Mouse (Mus musculus): Measurements from ENCODE around the gene Speer4f2. TPM values are rescaled to one million over a fixed set of nuclear protein-coding genes. Genes with fewer than 3 reads are reported as not detected.
"Not testable (repeated sequence)": the region's sequence is repeated elsewhere in the genome, so short reads cannot be mapped to it uniquely, and the experiment has no call there.

Speer4f2 gene
- not detected in 2 replicates for polyA plus RNA-seq (2012; ENCODE audit: insufficient read depth, low replicate concordance)

DNA sequence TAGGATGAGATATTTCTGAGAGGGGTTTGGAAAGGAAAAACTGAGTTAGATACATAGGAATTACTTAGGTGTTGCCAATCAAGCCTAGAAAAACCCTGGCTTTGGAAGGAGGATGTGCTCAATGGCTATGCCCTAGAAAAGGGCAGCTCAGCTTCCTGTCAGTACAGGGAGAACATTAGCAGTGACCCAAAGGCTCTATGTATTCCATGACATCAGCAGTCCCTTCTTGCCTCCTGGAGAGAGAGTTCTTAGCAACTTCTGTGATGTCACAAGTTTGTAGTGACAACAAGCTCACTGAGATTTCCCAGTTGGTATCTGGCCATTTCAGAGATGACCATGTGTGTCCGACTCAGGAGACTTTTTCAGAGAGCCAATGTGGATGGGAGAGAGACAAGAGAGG, at the start of gene Speer4f2:
Gene Speer4f2 (plus strand): TSS at position 301 of the 400 bp plus-strand sequence.
- H3K27me3 ChIP-seq (replicated peaks); H3K9me3 ChIP-seq; H3K36me3 ChIP-seq (replicated peaks; ENCODE audit: low read length); H3K4me3 ChIP-seq (replicated peaks); H3K4me1 ChIP-seq: not testable (repeated sequence)

DNA sequence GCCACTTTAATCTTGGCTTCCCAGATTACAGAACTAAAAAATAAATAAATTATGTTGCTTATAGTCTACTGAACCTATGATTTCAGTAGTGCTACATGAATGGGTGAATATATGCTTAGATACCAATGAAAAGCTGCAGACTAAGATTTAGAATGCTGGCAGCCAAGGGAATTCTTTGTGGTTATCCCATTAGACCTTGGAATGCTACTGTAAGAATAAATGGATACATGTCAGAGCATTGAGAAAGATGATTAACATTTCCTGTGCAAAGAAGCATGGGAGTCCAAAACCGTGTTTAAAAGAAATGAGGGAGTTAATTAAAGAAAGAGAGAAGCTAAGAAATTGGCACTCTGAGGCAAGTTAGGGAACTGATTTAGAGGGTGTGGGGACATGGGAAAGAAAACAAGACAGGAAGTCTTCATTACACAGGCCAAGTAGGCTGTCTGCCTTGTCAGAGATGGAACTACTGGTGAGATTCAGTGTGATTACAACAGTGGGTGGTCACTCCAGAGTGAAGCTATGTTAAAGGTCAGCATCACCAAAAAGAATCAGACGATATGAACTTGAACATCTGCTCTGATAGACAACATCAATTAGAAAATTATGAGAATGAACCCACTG, 43.9 kb upstream of the Speer4f2 start:
- H3K36me3 ChIP-seq (replicated peaks; ENCODE audit: low read length) = no peaks in the 10 kb centered on the region
- TF ChIP-seq GATA1 (IDR thresholded peaks at IDR 0.05; ENCODE audit: borderline replicate concordance, low read length) = no peak
- no peak for TF ChIP-seq FLI1 (IDR thresholded peaks at IDR 0.05; ENCODE audit: low read length)
- no peaks in the 10 kb centered on the region for H3K27me3 ChIP-seq (replicated peaks)
- no peaks in the 10 kb centered on the region for H3K9me3 ChIP-seq
- no peak overlapping the region for H3K4me3 ChIP-seq (replicated peaks)
- H3K4me1 ChIP-seq = no peaks in the 10 kb centered on the region

DNA sequence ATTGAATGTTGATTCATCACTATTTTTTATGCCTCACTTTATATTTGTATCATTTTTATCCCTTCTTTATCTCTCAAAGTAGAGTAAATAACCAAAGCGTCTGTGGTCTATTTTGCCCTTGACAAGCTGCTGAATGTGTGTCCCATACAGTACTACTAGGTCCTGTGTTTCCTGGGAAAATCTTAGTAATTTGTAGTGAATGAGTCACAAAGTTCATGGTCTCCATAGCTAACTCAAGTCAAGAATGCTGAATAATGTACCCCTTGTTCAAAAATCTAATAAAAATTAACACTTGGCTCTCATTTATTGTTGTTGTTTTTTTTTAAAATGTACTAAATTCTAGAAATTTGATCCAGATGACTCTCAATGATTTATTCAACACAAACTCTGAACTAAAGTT, 38.1 kb upstream of the Speer4f2 start:
- H3K36me3 ChIP-seq (replicated peaks; ENCODE audit: low read length) = no peaks in the 10 kb centered on the region
- H3K4me3 ChIP-seq (replicated peaks) = no peak overlapping the region
- TF ChIP-seq FLI1 (IDR thresholded peaks at IDR 0.05; ENCODE audit: low read length) = no peak
- TF ChIP-seq GATA1 (IDR thresholded peaks at IDR 0.05; ENCODE audit: borderline replicate concordance, low read length) = no peak
- H3K27me3 ChIP-seq (replicated peaks) = no peaks in the 10 kb centered on the region
- H3K9me3 ChIP-seq = no peaks in the 10 kb centered on the region
- H3K4me1 ChIP-seq = no peaks in the 10 kb centered on the region

DNA sequence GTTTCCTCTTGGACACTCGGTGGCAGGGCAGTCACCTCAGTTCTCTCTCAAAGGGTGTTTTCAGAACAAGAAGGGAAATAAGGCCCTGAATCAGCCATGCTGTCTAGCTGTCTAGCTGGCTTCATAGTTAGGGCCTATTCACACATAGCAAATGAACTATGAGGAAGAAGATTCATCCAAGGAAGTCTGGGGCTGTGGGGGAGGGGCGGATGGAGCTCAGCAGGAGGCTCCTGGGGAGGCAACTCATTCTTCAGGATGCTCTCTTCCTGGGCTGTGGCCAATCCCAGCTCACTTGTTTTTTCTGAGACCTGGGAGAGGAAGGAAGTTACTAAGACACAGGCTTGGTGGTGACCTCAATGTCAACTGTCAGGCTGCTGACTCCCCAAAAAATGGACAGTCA, 27.2 kb upstream of the Speer4f2 start:
- H3K27me3 ChIP-seq (replicated peaks); H3K4me3 ChIP-seq (replicated peaks); H3K4me1 ChIP-seq; H3K36me3 ChIP-seq (replicated peaks; ENCODE audit: low read length); H3K9me3 ChIP-seq: not testable (repeated sequence)

DNA sequence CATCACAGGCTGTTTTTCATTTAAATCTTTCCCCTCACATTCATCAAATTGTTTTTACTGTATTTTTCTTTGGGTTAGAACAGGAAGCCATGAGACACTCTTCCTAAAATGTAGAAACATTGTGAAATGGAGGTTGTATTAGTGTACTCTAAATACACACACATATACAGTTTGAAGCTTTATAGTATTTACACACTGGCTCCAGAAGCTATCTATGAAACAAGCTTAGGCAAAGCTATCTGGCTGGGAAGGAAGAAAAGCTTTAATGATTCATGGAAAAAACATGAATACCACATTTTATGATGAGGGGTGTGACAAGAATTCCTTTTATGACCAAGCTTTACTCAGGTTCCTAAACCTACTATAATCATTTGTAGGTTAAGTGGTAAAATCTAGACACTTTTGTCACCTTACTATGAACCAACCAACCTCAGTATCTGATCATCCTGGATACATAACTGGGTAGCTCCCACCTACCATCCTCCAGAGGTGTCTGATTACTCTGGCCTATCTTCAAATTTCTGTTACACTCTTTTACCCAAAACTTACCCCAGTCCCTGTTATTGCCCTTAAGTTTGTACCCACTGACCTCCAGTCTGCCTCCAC, 13.5 kb upstream of the Speer4f2 start:
- Histone ChIP-seq H3K4me3 (replicated peaks) (no peak overlapping the region), H3K36me3 (replicated peaks; ENCODE audit: low read length) (no peaks in the 10 kb centered on the region), H3K27me3 (replicated peaks) (no peaks in the 10 kb centered on the region), H3K4me1 (no peaks in the 10 kb centered on the region), H3K9me3 (no peaks in the 10 kb centered on the region)
- TF ChIP-seq GATA1 (IDR thresholded peaks at IDR 0.05; ENCODE audit: borderline replicate concordance, low read length) (no peak), FLI1 (IDR thresholded peaks at IDR 0.05; ENCODE audit: low read length) (no peak)

DNA sequence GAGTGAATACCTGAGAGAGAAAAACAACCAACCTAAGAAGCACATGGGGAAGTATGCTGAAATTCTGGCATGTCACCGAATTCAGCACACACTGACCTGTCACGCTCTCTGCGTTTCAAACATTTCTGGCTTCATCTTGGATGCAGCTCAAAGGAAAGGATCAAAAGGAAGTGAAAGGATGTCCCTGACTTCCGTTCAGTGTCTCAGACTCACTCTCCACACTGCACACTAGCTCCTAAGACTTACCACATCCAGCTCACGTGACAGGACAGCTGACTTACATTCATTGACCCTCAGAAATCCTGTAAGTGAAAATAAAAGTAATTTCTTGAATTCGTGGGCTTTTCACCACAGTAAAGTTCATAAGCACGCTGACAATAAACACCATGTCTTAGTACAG, 16.9 kb downstream of the Speer4f2 start:
- Histone ChIP-seq H3K4me1 (peaks cover 5% of the 10 kb centered on the region; the same call in 1 of the 2 replicates), H3K4me3 (replicated peaks) (peak overlapping the region; percentile 50), H3K36me3 (replicated peaks; ENCODE audit: low read length) (no peaks in the 10 kb centered on the region), H3K27me3 (replicated peaks) (no peaks in the 10 kb centered on the region), H3K9me3 (no peaks in the 10 kb centered on the region)
- TF ChIP-seq FLI1 (IDR thresholded peaks at IDR 0.05; ENCODE audit: low read length) = no peak
- TF ChIP-seq GATA1 (IDR thresholded peaks at IDR 0.05; ENCODE audit: borderline replicate concordance, low read length) = no peak

DNA sequence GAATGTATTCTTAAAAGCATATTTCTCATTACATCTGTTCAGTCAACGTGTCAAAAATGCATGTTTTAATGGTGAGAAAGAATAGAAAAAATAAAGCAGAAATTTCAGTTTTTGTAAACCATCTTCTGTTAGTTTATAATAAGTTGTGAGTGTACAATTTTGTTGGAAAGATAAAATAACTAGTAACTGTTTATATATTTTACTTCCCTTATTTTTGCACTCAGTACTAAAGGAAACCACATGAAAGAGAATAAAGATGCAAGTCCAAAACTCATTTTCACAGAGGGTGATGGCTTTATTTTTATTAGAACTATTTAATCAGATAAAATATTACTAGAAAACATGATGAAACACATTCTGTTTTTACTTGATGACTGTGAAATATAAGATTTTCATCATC, 18.2 kb downstream of the Speer4f2 start:
- Histone ChIP-seq H3K9me3 (no peaks in the 10 kb centered on the region), H3K27me3 (replicated peaks) (no peaks in the 10 kb centered on the region), H3K4me1 (peaks cover 5% of the 10 kb centered on the region; the same call in 1 of the 2 replicates), H3K36me3 (replicated peaks; ENCODE audit: low read length) (no peaks in the 10 kb centered on the region), H3K4me3 (replicated peaks) (no peak overlapping the region)
- TF ChIP-seq GATA1 (IDR thresholded peaks at IDR 0.05; ENCODE audit: borderline replicate concordance, low read length) = no peak
- no peak for TF ChIP-seq FLI1 (IDR thresholded peaks at IDR 0.05; ENCODE audit: low read length)

DNA sequence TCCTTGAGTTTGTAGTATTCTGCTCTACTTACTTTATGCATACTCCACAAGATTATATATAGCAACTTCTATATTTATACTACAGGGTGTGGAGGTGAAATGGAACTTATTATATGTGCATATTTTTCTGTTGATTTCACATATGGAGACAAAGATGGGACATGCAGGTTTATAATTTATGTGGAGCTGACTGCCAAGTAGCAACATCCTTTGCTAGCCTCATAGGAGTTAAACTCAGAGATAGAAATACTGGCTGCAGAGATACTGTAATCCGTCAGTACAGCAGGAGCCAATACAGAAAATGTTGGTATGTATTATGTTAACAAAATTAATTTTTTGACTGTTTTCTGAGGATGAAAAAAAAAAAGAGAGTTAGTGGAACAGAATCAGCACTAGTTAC, 27.6 kb downstream of the Speer4f2 start:
- Histone ChIP-seq H3K27me3 (replicated peaks) (no peaks in the 10 kb centered on the region), H3K9me3 (no peaks in the 10 kb centered on the region), H3K4me1 (peaks cover 16% of the 10 kb centered on the region), H3K4me3 (replicated peaks) (no peak overlapping the region), H3K36me3 (replicated peaks; ENCODE audit: low read length) (no peaks in the 10 kb centered on the region)
- TF ChIP-seq GATA1 (IDR thresholded peaks at IDR 0.05; ENCODE audit: borderline replicate concordance, low read length) (no peak), FLI1 (IDR thresholded peaks at IDR 0.05; ENCODE audit: low read length) (no peak)

DNA sequence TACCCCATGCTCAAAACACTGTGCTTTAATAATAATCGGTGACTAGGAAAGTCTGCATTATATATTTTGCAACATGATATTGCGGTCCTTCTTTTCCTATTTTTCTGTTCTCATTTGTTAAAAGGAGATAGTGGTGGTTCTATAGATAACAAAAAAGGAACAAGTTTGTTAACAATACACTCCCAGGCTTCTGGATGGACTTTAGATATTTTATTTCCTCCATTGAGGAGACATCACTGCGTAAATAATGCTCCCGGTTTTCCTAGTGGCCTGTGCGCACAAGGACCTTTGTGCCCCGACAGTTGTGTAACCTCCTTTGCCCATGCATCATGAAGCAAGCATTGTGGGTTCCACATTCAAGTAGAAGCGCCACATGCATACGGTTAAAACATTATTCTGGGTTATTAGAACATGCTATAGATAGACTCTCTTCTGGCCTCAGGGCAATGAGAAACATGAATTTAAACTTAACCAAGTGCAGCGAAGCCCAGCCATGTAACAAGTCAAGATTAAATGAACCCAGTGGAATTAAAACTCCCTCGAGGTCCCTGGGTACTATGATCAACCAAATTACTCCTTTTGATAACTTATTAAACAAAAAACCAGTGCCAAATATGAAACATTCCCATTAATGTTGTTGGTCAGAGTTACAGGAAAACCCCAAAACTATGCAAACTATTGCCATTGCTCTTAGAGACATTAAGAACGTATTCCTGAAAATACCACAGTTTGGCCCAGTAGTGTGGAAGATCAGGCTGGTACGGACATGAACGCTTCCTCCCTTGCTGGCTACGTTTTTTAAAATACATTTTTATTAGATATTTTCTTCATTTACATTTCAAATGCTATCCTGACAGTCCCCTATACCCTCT, 28.5 kb downstream of the Speer4f2 start:
- H3K27me3 ChIP-seq (replicated peaks) = no peaks in the 10 kb centered on the region
- peaks cover 16% of the 10 kb centered on the region for H3K4me1 ChIP-seq
- no peak overlapping the region for H3K4me3 ChIP-seq (replicated peaks)
- H3K36me3 ChIP-seq (replicated peaks; ENCODE audit: low read length) = no peaks in the 10 kb centered on the region
- no peaks in the 10 kb centered on the region for H3K9me3 ChIP-seq
- no peak for TF ChIP-seq FLI1 (IDR thresholded peaks at IDR 0.05; ENCODE audit: low read length)
- no peak for TF ChIP-seq GATA1 (IDR thresholded peaks at IDR 0.05; ENCODE audit: borderline replicate concordance, low read length)
